Mouse (Mus musculus) heart, postnatal 0 days (tissue): ENCODE measurements around the gene Hoxb6.

Source experiments
- CTCF ChIP-seq: IDR thresholded peaks from 2 replicates; pipeline ENCODE4 v1.5.1; 2016; ENCODE audit warnings: antibody characterized with exemption, control low read depth, low read depth
- EP300 ChIP-seq: IDR thresholded peaks from 2 replicates; pipeline ENCODE4 v1.6.1; 2016; ENCODE audit warnings: antibody characterized with exemption, low read depth

DNA sequence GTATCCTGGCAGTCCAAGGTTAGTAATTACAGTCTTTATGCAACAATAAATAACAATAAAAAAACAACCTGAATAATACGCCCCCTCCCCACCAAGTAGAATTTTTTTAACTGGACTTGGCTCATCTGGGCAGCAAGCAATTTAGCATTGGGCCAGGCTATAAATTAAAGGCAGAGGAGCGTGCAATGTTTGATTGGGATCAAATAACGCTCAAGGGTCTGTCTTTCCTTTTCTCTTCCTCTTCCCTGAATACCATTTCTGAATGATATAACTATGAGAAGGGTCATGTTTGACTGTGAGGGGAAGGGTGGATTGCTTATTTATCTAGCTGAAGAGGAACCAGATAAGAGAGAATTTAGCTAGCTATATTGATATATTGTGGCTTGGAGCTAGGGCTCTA lies 56.7 kb downstream of the Hoxb6 start:
- TF ChIP-seq CTCF (no peak), EP300 (no peak)
